In genomic region chr15:96684132-96684830, GRCm38 (mm10) we compare ENCODE assay signal across 7 mouse cellular contexts. TPM values are rescaled to one million over a fixed set of nuclear protein-coding genes. Genes with fewer than 3 reads are reported as not detected.
DNase-seq lines count a peak whose midpoint lies in the region; ATAC-seq and TF ChIP-seq lines count a peak whose summit lies in the region.

No protein-coding gene starts in this region.

- H3K4me3 ChIP-seq in lung, adult 2 months (replicated peaks; ENCODE audit: extremely low read depth, low read depth, low read length), result no peak overlapping the region
- H3K4me3 ChIP-seq in heart, embryonic 14.5 days (ENCODE audit: control insufficient read depth in 1 of 2, insufficient read depth in 1 of 2, low read depth in 1 of 2, low read length in 2 of 2), result no peak overlapping the region
- peak overlapping the region; percentile 16; the same call in 1 of the 2 replicates for H3K4me3 ChIP-seq in liver, embryonic 16.5 days (ENCODE audit: low read depth, low read length)
- no peak overlapping the region for H3K4me3 ChIP-seq in forebrain, embryonic 12.5 days (replicated peaks)

- no peak for TF ChIP-seq POLR2A in lung, adult 2 months (IDR thresholded peaks at IDR 0.05; ENCODE audit: borderline replicate concordance, extremely low read depth, low read depth, low read length)

- H3K9ac ChIP-seq in heart, embryonic 14.5 days (ENCODE audit: low read length), result no peak overlapping the region
- H3K9ac ChIP-seq in liver, embryonic 16.5 days (ENCODE audit: low read depth, low read length), result no peak overlapping the region
- H3K9ac ChIP-seq in forebrain, embryonic 12.5 days, result no peak overlapping the region

- H3K9me3 ChIP-seq in heart, embryonic 14.5 days (ENCODE audit: control insufficient read depth, low read length), result no peaks in the 10 kb centered on the region
- H3K9me3 ChIP-seq in liver, embryonic 16.5 days (replicated peaks; ENCODE audit: control insufficient read depth, low read length), result no peaks in the 10 kb centered on the region
- H3K9me3 ChIP-seq in forebrain, embryonic 12.5 days, result no peaks in the 10 kb centered on the region

- DNase-seq in lung, adult 18-20 months, result peak; percentile 46 to 66
- DNase-seq in lung, adult 2 months, result no peak
- peak; percentile 78 for DNase-seq in brain, adult 2 months (ENCODE audit: low read depth, low spot score)
- DNase-seq in thymus, postnatal 0 days (ENCODE audit: low spot score), result peak; percentile 79

- TF ChIP-seq CTCF in lung, adult 2 months (IDR thresholded peaks at IDR 0.05; ENCODE audit: insufficient read depth, low read length), result no peak

- H3K36me3 ChIP-seq in heart, embryonic 14.5 days (ENCODE audit: control insufficient read depth, insufficient read depth, low read length), result peaks cover 24% of the 10 kb centered on the region
- H3K36me3 ChIP-seq in liver, embryonic 16.5 days (ENCODE audit: control insufficient read depth, insufficient read depth), result peaks cover 16% of the 10 kb centered on the region
- peaks cover 24% of the 10 kb centered on the region for H3K36me3 ChIP-seq in forebrain, embryonic 12.5 days (replicated peaks)

- H3K4me2 ChIP-seq in heart, embryonic 14.5 days (ENCODE audit: low read length), result peak overlapping the region; percentile 41
- H3K4me2 ChIP-seq in liver, embryonic 16.5 days (ENCODE audit: low read depth, low read length), result peak overlapping the region; percentile 53
- H3K4me2 ChIP-seq in forebrain, embryonic 12.5 days, result no peak overlapping the region

- peaks cover 6% of the 10 kb centered on the region for H3K4me1 ChIP-seq in lung, adult 2 months (ENCODE audit: control insufficient read depth, insufficient read depth, low read length)
- peaks cover 2 to 10% of the 10 kb centered on the region in 2 experiments; a peak in 3 of 4 replicates for H3K4me1 ChIP-seq in heart, embryonic 14.5 days (ENCODE audit: control insufficient read depth in 2 of 2, insufficient read depth in 2 of 2, low read length in 2 of 2)
- H3K4me1 ChIP-seq in liver, embryonic 16.5 days (ENCODE audit: control insufficient read depth, low read depth, low read length), result peaks cover 7% of the 10 kb centered on the region
- H3K4me1 ChIP-seq in forebrain, embryonic 12.5 days, result 0 out of 2 replicates have a peak, but pooled peaks cover 5% of the 10 kb centered on the region

- 14% methylated on average over 11 of the region's 11 CpGs for WGBS in lung, adult 2 months
- 32% methylated on average over 11 of the region's 11 CpGs for WGBS in heart, embryonic 14.5 days
- WGBS in liver, embryonic 16.5 days (ENCODE audit: insufficient replicate concordance), result 16% methylated on average over 11 of the region's 11 CpGs
- 48% methylated on average over 11 of the region's 11 CpGs for WGBS in forebrain, embryonic 12.5 days

- H3K27ac ChIP-seq in heart, embryonic 14.5 days (replicated peaks in 1 of 2; ENCODE audit: control insufficient read depth in 1 of 2, insufficient read depth in 1 of 2, low read depth in 2 of 2, low read length in 2 of 2), result no peak overlapping the region
- H3K27ac ChIP-seq in liver, embryonic 16.5 days (ENCODE audit: low read length), result no peak overlapping the region
- H3K27ac ChIP-seq in forebrain, embryonic 12.5 days, result no peak overlapping the region

- H3K27me3 ChIP-seq in heart, embryonic 14.5 days (ENCODE audit: control insufficient read depth, insufficient read depth, low read length), result no peaks in the 10 kb centered on the region
- H3K27me3 ChIP-seq in liver, embryonic 16.5 days (ENCODE audit: control insufficient read depth, insufficient read depth, low read depth, low read length), result no peaks in the 10 kb centered on the region
- H3K27me3 ChIP-seq in forebrain, embryonic 12.5 days, result peaks cover 8% of the 10 kb centered on the region; the same call in 1 of the 2 replicates

- no peak for ATAC-seq in heart, embryonic 14.5 days (ENCODE audit: insufficient number of reproducible peaks, insufficient read depth, low FRiP score, low read depth)
- ATAC-seq in liver, embryonic 16.5 days (ENCODE audit: low read depth), result 0 out of 2 replicates have a peak, but pooled peaks have one; percentile 24
- no peak for ATAC-seq in forebrain, embryonic 12.5 days (ENCODE audit: low FRiP score)

RNA-seq across cellular contexts. Expression of gene Slc38a2, which starts 15.2 kb away (rescaled TPM):
- polyA plus RNA-seq in lung, adult 2 months (2012; rRNA removed), result 23.0 and 37.9 TPM in 2 replicates
- 191 TPM in 2 replicates for polyA plus RNA-seq in heart, embryonic 14.5 days (2014; fragmentation: Nextera tagmentation; extraction: Ambion mirVana)
- 37.9 and 38.8 TPM in 2 replicates for polyA plus RNA-seq in liver, embryonic 16.5 days (2015; fragmentation: Nextera tagmentation; extraction: Ambion mirVana)
- polyA plus RNA-seq in thymus, postnatal 0 days (2015; fragmentation: Nextera tagmentation; extraction: Ambion mirVana), result 94.1 and 95.8 TPM in 2 replicates
- polyA plus RNA-seq in forebrain, embryonic 12.5 days (2016; fragmentation: Nextera tagmentation; extraction: Ambion mirVana), result 199 TPM in 2 replicates

RNA-seq across cellular contexts. Expression of gene Slc38a1, which starts 41.6 kb away (rescaled TPM):
- polyA plus RNA-seq in lung, adult 2 months (2012; rRNA removed), result 17.6 and 19.9 TPM in 2 replicates
- 72.8 and 80.8 TPM in 2 replicates for polyA plus RNA-seq in heart, embryonic 14.5 days (2014; fragmentation: Nextera tagmentation; extraction: Ambion mirVana)
- polyA plus RNA-seq in liver, embryonic 16.5 days (2015; fragmentation: Nextera tagmentation; extraction: Ambion mirVana), result 12.3 and 13.4 TPM in 2 replicates
- 125 and 126 TPM in 2 replicates for polyA plus RNA-seq in thymus, postnatal 0 days (2015; fragmentation: Nextera tagmentation; extraction: Ambion mirVana)
- 148 and 166 TPM in 2 replicates for polyA plus RNA-seq in forebrain, embryonic 12.5 days (2016; fragmentation: Nextera tagmentation; extraction: Ambion mirVana)
